Mouse (Mus musculus): Measurements from ENCODE around the gene Pars2. TPM values are rescaled to one million over a fixed set of nuclear protein-coding genes. Genes with fewer than 3 reads are reported as not detected.

The Pars2 gene
- total RNA-seq (2023), result 2.6 to 7.3 TPM (median 4.9 TPM) in 4 replicates

DNA sequence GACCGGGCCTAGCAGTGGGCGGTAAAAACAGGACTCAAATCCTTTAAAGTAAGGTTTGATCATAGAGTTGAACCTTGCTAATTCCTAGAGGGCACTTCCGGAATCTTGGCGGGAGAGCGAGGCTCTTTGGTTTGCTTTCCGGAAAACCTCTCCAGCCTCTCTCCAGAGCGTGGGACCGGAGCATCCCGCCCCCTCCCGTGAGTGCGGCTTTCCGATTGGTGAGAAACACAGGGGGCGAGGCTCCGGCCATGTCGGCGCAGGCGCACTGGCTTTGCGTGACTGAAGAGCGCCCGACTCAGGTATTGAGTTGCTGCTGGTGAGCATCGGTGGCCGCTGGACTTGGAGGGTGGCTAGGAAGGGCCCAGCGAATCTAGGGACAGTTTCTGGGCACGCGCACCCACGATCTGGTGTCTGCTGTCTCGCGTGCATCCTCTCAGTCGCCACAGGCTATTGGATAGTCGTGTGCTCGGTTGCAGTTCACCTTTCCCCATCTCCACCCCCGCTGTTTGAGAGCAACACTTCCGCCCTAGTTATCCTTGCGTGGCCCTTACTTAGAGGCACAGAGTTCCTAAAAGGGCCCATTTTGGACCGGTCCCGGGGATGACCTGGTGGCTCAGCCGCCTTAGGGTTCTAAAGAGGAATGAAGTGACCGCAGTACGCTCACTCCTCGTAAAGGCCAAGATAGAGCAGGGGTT is at the start of gene Pars2:
Pars2 (plus strand) TSS at position 237 of the 695 bp plus-strand sequence.

DNA sequence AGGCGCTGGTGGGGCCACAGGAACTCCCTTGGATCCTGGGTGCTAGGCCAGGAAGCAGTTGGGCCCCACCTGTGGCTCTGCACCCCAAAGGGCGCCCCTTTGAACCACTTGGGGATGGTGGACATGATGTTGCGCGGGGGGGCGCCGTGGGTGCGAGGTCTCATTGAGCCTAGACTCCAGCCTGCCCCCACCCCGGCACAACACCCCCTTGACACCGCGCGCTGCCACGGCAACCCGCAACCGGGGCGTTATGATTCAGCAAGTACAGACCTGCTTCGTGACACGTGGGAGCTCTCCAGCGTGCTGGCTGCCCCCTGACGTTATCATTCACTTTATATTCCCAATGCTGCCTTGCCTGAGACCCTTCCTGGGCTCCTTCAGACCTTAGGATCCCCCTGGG is 33.8 kb upstream of the Pars2 start, which contains the start of gene Lexm:
Lexm (minus strand) TSS at position 186 of the 400 bp plus-strand sequence.

DNA sequence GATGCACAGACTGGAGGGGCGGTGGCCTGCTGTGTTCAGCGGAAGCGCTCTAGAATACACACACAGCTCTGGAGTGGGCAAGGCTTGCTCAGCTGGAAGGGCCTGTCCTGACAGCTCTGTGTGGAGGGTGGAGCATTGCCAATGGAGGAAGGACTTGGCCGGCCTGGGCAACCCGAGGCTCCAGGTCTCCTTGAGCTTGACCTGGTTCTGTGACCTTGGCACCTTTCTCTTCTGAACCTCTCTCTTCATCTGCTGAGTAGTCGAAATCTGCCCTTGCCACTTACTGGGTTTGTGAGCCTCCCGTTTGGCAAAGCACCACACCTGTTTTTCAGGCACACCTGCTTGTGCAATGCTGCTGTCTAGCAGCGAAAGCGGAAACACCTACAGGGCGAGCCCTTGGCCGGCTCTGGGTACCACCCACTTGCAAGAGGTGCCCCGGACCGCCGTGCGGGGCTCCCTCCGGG is 28.8 kb upstream of the Pars2 start, which contains the start of gene Ttc22:
Ttc22 (plus strand) TSS at position 403 of the 464 bp plus-strand sequence.

DNA sequence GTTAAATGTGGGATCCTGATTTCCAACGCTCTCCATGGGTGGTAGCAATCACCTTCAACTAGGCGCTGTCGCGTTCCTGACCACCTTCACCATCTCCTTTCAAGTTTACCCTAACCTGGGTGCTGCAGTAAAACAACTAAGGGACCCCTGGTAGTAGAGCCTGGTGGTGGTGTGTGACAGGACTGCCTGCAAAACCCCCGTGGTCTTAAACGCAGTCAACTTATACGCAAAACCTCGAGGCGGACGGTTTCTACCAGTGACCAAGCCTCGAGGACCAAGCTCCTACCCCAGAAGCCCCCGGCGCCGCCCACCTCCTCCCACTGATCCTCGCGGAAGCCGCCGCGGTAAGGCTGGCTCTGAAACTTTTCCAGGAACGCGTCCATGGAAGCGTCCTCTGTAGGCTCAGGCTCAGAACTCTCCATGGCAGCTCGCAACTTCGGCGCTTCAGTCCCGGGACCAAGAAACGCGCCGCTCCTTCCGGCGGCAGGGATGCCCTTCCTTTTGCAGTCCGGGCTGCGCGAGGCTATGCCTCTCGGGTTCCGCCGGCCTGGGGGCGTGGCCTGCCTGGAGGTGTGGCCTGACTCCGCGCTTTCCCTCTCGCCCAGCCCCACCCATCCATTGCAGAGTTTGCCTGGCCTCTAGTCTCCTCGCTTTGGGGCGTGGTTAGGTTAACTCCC is 27.7 kb downstream of the Pars2 start, which contains the start of gene Ttc4:
Ttc4 (minus strand) TSS at position 503 of the 677 bp plus-strand sequence.

Other genes with a start within 250 kb of the Pars2 start
- gene Pcsk9, start 186.7 kb upstream of the Pars2 start, total RNA-seq (2023), result not detected in 4 replicates
- not detected in 4 replicates for gene Bsnd, start 158.8 kb upstream of the Pars2 start, total RNA-seq (2023)
- gene Dhcr24, start 90.0 kb upstream of the Pars2 start, total RNA-seq (2023), result 3.4 to 4.4 TPM (median 4.0 TPM) in 4 replicates
- not detected in 4 replicates for gene Lexm, start 33.8 kb upstream of the Pars2 start, total RNA-seq (2023)
- gene Ttc22, start 28.6 kb upstream of the Pars2 start, total RNA-seq (2023), result not detected in 4 replicates
- gene Ttc4, start 27.9 kb downstream of the Pars2 start, total RNA-seq (2023), result 31.2 to 35.9 TPM (median 33.1 TPM) in 4 replicates
- gene Mroh7, start 79.9 kb downstream of the Pars2 start, total RNA-seq (2023), result not detected in 4 replicates
- gene Fam151a, start 82.8 kb downstream of the Pars2 start, total RNA-seq (2023), result not detected in 4 replicates
- gene Acot11, start 153.9 kb downstream of the Pars2 start, total RNA-seq (2023), result 3.0 to 4.6 TPM (median 4.0 TPM) in 4 replicates